Mouse (Mus musculus): Measurements from ENCODE around the gene Gabbr2. TPM values are rescaled to one million over a fixed set of nuclear protein-coding genes. Genes with fewer than 3 reads are reported as not detected.

Gabbr2 gene
- total RNA-seq, 2 experiments from 2014 or later = 203 to 223 TPM

- H3K27ac ChIP-seq = peak overlapping the region; percentile 43; the same call in 1 of the 2 replicates
- no peak for TF ChIP-seq CTCF (conservative IDR thresholded peaks at IDR 0.05)
Observed at GRCm38 (mm10) chr4:46844567-46844966, 147.1 kb downstream of the Gabbr2 start.

GRCm38 (mm10) chr4:46842596-46842995 is 149.1 kb downstream of the Gabbr2 start:
- Histone ChIP-seq H3K4me3 (no peak overlapping the region), H3K27ac (peak overlapping the region; percentile 50)
- DNase-seq (ENCODE audit: low spot score in 2 of 2) = no peak
- TF ChIP-seq CTCF (conservative IDR thresholded peaks at IDR 0.05) = 0 out of 2 replicates have a peak, but pooled peaks have one; percentile 14

More at GRCm38 (mm10) chr4:46844567-46844966, 147.1 kb downstream of the Gabbr2 start:
- DNase-seq (ENCODE audit: low spot score in 2 of 2) = no peak
- H3K4me3 ChIP-seq = no peak overlapping the region

GRCm38 (mm10) chr4:46840146-46840545 is 151.5 kb downstream of the Gabbr2 start:
- no peak for DNase-seq (ENCODE audit: low spot score in 2 of 2)
- Histone ChIP-seq H3K27ac (no peak overlapping the region), H3K4me3 (no peak overlapping the region)
- no peak for TF ChIP-seq CTCF (conservative IDR thresholded peaks at IDR 0.05)

DNA sequence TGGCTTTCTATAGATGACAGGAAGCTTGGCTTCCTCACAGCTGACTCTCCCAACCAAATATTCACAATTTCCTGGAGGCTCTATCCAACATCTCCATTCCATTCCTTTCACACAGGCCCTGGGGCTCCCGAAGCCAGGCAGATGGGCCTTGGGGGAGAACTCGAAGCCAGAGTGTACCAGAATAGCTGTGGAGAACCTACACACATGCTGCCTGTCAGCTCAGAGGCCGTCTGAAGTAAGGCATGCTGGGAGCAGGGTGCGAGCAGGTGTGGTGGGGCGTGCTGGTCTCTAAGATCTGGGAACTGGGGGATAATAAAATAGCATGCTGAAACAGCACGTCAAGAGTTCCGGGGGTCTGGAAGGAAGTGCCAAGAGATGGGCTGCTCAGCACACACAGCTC is 154.3 kb downstream of the Gabbr2 start:
- Histone ChIP-seq H3K27ac (peak overlapping the region; percentile 80), H3K4me3 (no peak overlapping the region)
- TF ChIP-seq CTCF (conservative IDR thresholded peaks at IDR 0.05) = 0 out of 2 replicates have a peak, but pooled peaks have one; percentile 11
- DNase-seq (ENCODE audit: low spot score in 2 of 2) = peak in 1 of 2 experiments; percentile 51

GRCm38 (mm10) chr4:46836065-46836464 is 155.6 kb downstream of the Gabbr2 start:
- no peak for DNase-seq (ENCODE audit: low spot score in 2 of 2)
- peak overlapping the region; percentile 80 for H3K27ac ChIP-seq
- H3K4me3 ChIP-seq = no peak overlapping the region
- TF ChIP-seq CTCF (conservative IDR thresholded peaks at IDR 0.05) = no peak

GRCm38 (mm10) chr4:46835064-46835463 is 156.6 kb downstream of the Gabbr2 start:
- DNase-seq (ENCODE audit: low spot score in 2 of 2) = no peak
- no peak overlapping the region for H3K4me3 ChIP-seq
- H3K27ac ChIP-seq = peak overlapping the region; percentile 80; the same call in 1 of the 2 replicates
- TF ChIP-seq CTCF (conservative IDR thresholded peaks at IDR 0.05) = no peak

DNA sequence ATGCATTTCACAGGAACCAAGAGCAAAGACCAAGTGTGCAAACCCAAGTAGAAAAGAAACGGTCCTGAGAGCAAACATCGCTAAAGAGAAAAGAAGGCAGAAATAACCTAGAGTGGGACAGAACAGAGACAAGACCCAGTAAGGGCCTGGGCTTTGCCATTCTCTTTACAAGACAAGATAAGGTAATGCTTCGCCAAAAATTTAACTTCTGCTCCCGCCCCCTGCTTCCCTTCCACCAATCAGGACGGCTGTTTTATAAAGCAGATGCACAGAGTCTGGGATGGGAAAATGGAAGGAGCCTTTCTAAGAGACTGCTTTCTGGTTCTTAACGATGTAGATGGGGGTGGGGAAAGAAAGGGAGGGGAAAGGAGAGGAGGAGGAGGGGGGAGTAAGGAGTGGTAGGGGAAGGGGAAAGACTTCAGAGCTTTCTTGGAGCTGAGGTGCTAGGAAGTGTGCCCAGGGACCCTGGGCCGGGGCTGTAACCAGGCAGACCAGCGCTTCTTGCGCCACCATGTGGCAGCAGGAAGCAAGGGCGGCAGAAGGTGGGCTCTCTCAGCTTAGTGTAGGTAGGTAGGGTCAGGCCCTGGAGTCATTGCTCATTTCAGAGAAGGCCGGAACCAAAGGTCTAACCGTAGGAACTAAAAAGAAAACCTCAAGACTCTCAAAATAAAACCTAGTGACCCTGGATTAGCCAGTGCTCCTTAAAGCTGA is 158.7 kb downstream of the Gabbr2 start:
- no peak overlapping the region for H3K27ac ChIP-seq
- peak; percentile 69 for TF ChIP-seq CTCF (conservative IDR thresholded peaks at IDR 0.05)
- H3K4me3 ChIP-seq = no peak overlapping the region
- DNase-seq (ENCODE audit: low spot score in 2 of 2) = no peak

GRCm38 (mm10) chr4:46829656-46830055 is 162.0 kb downstream of the Gabbr2 start:
- H3K4me3 ChIP-seq = no peak overlapping the region
- TF ChIP-seq CTCF (conservative IDR thresholded peaks at IDR 0.05) = no peak
- H3K27ac ChIP-seq = no peak overlapping the region

DNA sequence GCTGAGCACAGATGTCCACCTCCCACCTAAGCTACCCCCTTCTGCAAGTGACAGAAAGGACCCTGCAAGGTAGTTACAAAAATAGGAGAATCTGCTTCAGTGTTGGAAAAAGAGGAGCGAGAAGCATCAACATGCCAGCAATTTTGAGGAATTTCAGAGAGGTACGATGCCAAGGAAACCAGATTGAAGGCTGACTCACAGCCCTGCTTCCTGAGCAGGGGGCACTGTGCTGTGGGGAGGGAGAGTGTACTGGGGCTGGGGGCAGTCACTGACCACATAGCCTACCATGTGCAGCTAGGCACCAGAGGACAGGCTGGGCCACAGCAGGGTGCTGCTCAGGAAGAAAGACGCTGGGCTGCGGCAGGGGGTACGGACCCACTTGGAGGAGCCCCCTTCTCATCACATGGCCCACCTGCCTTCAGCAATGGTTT is 163.5 kb downstream of the Gabbr2 start:
- H3K4me3 ChIP-seq = no peak overlapping the region
- no peak for TF ChIP-seq CTCF (conservative IDR thresholded peaks at IDR 0.05)
- no peak for DNase-seq (ENCODE audit: low spot score in 2 of 2)
- H3K27ac ChIP-seq = peak overlapping the region; percentile 79

More at GRCm38 (mm10) chr4:46829656-46830055, 162.0 kb downstream of the Gabbr2 start:
- no peak for DNase-seq (ENCODE audit: low spot score in 2 of 2)

DNA sequence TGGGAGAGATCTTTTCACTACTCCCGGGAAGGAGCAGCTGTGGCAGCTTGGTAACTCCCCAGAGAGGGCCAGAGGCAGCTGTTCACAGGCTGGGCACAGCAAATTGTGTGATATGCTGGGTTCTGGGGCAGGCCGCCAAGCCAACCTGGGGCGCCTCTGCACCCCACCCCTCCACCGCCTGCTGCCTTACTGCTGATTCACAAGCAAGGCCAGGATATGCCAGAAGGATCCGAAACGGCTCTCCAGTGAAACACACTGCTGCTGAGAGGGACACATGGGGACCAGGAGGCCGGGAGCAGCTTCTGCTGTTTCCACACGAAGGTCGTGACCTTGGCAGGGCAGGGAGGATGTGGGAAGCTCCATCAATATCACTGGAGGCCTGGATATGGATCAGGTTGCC is 164.2 kb downstream of the Gabbr2 start:
- Histone ChIP-seq H3K27ac (peak overlapping the region; percentile 79), H3K4me3 (no peak overlapping the region)
- TF ChIP-seq CTCF (conservative IDR thresholded peaks at IDR 0.05) = no peak
- peak in 1 of 2 experiments; percentile 47 for DNase-seq (ENCODE audit: low spot score in 2 of 2)

DNA sequence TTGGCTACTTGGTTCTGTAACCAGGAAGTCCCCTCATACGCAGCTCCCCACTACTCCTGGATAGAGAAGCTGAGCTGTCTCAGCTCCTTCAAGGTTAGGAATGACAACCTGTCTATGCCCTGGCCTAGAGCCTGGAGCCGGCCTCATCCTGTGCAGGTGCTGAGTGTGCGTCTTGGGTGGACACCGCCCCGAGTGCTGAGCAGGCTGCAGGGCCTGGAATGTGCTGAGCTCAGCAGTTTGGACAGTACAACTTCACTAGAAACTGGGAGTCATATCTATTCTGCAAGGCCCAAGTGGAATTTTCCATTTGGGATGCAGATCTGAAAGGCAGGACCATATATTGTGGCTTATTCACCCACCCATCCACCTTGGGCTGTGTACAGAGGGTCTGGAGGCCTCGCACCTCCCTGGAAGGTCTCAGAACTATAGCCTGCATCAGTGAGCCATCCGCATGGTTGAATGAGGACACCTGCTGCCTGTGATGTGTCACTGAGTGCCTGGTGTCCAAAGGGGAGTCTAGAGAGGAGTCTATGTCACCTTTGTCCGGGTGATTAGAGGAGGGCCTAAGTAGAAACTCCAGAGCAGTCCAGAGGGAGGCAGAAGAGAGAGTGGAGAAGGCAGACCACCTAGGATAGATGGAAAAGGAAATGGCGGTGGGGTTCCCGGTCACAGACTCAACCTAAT is 165.7 kb downstream of the Gabbr2 start:
- H3K27ac ChIP-seq = peak overlapping the region; percentile 79; the same call in 1 of the 2 replicates
- no peak for DNase-seq (ENCODE audit: low spot score in 2 of 2)
- H3K4me3 ChIP-seq = no peak overlapping the region
- 0 out of 2 replicates have a peak, but pooled peaks have one; percentile 7 for TF ChIP-seq CTCF (conservative IDR thresholded peaks at IDR 0.05)

DNA sequence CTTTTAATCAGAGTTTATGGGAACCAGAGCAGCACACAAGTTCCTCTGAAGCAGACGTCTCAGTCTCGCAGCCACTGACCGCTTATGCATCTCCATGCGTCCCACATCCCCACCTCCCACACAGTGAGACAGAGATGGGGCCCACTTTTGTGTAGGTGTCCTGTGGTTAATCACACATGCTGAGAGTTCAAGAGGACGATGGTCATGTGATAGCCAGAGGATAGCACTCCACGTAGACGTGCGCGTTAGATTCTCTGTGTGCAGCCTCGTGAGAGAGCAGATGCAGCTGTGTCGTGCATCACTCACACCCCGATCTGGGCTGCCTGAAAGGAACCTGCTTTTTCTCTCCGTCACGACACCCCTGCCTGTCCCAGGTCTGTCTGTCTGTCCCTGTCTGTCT is 167.9 kb downstream of the Gabbr2 start:
- DNase-seq (ENCODE audit: low spot score in 2 of 2) = no peak
- H3K27ac ChIP-seq = no peak overlapping the region
- no peak for TF ChIP-seq CTCF (conservative IDR thresholded peaks at IDR 0.05)
- H3K4me3 ChIP-seq = no peak overlapping the region

DNA sequence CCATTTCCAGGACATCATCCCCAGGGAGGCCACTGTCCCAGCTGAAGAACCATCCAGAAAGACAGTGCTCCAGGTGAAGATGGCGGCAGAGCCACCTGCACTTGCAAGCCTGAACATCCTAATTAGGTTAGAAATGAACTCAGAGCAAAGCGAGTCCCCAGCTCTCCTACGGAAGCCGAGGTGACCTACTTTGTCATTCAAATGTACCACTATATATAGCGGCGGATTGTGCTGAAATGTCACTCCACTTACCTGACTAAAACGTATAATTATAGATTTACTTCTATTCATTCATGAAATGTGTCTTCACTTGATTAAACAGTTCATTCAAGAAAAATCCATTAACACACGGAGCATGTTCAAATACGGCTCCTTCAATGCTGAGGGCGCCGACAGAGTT is 170.0 kb downstream of the Gabbr2 start:
- Histone ChIP-seq H3K4me3 (no peak overlapping the region), H3K27ac (no peak overlapping the region)
- no peak for DNase-seq (ENCODE audit: low spot score in 2 of 2)
- no peak for TF ChIP-seq CTCF (conservative IDR thresholded peaks at IDR 0.05)

All from layer of hippocampus, adult 2 months (tissue).